Mouse (Mus musculus) layer of hippocampus, adult 2 months (tissue): ENCODE data around the gene Lce3f. TPM values are rescaled to one million over a fixed set of nuclear protein-coding genes. Genes with fewer than 3 reads are reported as not detected.

Experiments used
- DNase-seq, 2 experiments: peaks; one replicate each; pipeline ENCODE4 v3.0.0; 2022; ENCODE audit warnings: low spot score in 2 of 2
- H3K27ac ChIP-seq: fragments of 200-600 bp; 2 replicates; pipeline ENCODE4 v1.8.1; 2022
- H3K4me3 ChIP-seq: fragments of 200-600 bp; 2 replicates; pipeline ENCODE4 v1.8.1; 2022; ENCODE audit warnings: mild to moderate bottlenecking
- CTCF ChIP-seq: fragments of 200-600 bp; conservative IDR thresholded peaks from 2 replicates; pipeline ENCODE4 v1.8.1; 2022; ENCODE audit warnings: antibody characterized with exemption, mild to moderate bottlenecking, moderate library complexity
- total RNA-seq, 2 experiments: library from RNA; stranded (reverse); gene quantifications; 2 replicates each; pipeline ENCODE4 v1.2.3; 2021

The Lce3f gene
- total RNA-seq, 2 experiments from 2014 or later: not detected

DNA sequence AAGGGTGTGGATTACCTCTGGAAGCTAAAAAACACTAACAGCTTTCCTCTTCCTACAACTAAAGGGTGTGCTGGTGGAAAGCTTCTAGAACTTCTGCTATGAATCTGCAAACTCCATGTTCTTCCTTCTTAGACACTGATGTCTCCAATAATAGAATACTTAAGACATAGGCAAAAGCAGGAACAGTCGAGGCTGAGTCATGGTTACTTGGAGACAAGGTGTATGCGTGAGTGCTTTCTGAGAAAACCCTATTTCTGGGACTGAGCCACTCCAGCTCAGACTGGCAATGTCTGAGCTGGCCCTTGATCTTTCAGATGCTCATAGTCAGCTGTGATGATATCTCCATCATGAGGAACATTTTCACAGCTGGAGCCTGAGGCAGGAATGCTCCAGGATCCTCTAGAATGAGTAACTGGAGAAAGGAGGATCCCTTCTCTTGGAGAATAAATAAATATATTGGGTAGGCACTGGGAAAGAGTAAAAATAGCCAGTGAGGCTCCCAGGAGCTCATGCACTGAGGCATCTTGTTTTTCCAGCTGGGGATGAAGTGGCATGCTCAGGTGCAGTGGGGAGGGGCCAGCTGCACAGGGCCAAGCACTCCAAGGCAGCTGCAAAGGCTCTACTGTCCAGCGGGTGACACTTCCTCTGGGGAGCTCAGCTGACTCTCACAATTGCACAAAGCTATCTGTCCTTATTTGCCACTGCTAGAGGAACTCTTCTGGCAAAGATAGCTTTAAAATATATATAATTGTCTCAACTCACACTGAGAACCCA is 31.6 kb downstream of the Lce3f start:
- Histone ChIP-seq H3K4me3 (no peak overlapping the region), H3K27ac (no peak overlapping the region)
- DNase-seq: no peak
- TF ChIP-seq CTCF: no peak

DNA sequence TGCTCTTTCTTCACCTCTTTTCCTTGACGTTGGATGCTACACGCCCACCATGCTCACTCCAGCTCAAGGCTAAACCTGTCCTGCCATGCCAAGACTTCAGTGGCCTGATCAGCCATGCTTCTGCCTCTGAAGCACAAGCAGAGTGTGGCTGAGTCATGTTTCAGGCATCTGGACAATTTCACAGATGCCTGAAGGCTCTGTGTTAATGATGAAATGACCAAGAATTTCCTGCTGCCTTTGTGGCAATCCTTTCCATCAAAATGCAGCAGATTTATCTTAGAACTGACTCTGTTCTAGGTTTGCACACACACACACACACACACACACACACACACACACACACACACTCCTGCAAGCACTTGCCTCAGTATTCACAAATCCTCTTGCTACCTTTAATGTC is 33.5 kb downstream of the Lce3f start:
- DNase-seq: no peak
- TF ChIP-seq CTCF: no peak

DNA sequence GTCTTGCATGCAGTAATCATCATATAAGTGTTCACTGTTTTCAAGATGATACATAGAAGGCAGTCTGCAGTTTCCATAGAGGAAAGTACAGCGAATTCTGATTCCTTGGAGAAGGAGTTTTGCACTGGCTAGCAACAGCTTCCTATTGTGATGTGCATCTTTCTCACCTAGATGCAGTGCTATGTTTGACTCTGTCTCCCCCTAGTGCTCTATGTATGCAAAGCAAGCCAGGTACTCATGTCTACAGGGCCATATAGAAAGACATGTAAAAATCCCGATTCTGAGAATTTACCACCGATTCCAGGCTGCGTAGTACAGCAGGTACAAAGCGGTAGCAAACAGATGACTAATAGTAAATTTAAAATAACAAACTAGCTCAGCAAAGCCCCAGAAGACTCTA is 39.4 kb downstream of the Lce3f start:
- TF ChIP-seq CTCF: peak; percentile 89
- no peak overlapping the region for H3K27ac ChIP-seq
- H3K4me3 ChIP-seq: no peak overlapping the region
- DNase-seq: peak; percentile 16 to 57

More for the DNA sequence above, 33.5 kb downstream of the Lce3f start:
- Histone ChIP-seq H3K27ac (no peak overlapping the region), H3K4me3 (no peak overlapping the region)

Other genes starting within 250 kb of the Lce3f start
- not detected for gene Lce1g, start 239.9 kb upstream of the Lce3f start, total RNA-seq
- not detected for gene Lce1h, start 227.2 kb upstream of the Lce3f start, total RNA-seq
- gene Lce1i, start 213.3 kb upstream of the Lce3f start, total RNA-seq: not detected
- not detected for gene Lce1j, start 201.7 kb upstream of the Lce3f start, total RNA-seq
- not detected for gene Lce1k, start 184.3 kb upstream of the Lce3f start, total RNA-seq
- not detected for gene Kprp, start 165.0 kb upstream of the Lce3f start, total RNA-seq
- gene Lce1l, start 140.9 kb upstream of the Lce3f start, total RNA-seq: not detected
- gene 2310050C09Rik, start 122.0 kb upstream of the Lce3f start, total RNA-seq: not detected
- gene Lce3a, start 66.0 kb upstream of the Lce3f start, total RNA-seq: not detected
- not detected for gene Lce3b, start 59.2 kb upstream of the Lce3f start, total RNA-seq
- not detected for gene Lce3c, start 47.7 kb upstream of the Lce3f start, total RNA-seq
- gene Lce3d, start 34.8 kb upstream of the Lce3f start, total RNA-seq: not detected
- gene Lce3e, start 25.2 kb upstream of the Lce3f start, total RNA-seq: not detected
- not detected for gene Crct1, start 23.5 kb downstream of the Lce3f start, total RNA-seq
- not detected for gene Lce1m, start 26.8 kb downstream of the Lce3f start, total RNA-seq
- gene Gm4858, start 76.6 kb downstream of the Lce3f start, total RNA-seq: not detected
- gene Crnn, start 152.6 kb downstream of the Lce3f start, total RNA-seq: not detected
- not detected for gene Flg2, start 205.1 kb downstream of the Lce3f start, total RNA-seq